Mouse (Mus musculus) MEL (cell line): ENCODE measurements around the gene Alpk1. TPM values are rescaled to one million over a fixed set of nuclear protein-coding genes. Genes with fewer than 3 reads are reported as not detected.

Experiments used
- DNase-seq: peaks from one replicate; pipeline ENCODE4 v3.0.0; 2011; ENCODE audit warnings: low read depth, low spot score
- H3K27ac ChIP-seq: 2 replicates; pipeline ENCODE4 v1.5.1; 2012; ENCODE audit warnings: low read depth, mild to moderate bottlenecking, control low read depth, low read length, moderate library complexity; ENCODE audit not compliant: control insufficient read depth
- H3K27me3 ChIP-seq, 2 experiments: fragments of 150-350 bp in 1 of 2; sonication (generic) in 1 of 2; 2 replicates each; pipeline ENCODE4 v1.6.1; 2012; ENCODE audit warnings: low read length in 2 of 2, mild to moderate bottlenecking in 2 of 2, improper control_type of control experiment in 1 of 2, moderate library complexity in 1 of 2; ENCODE audit not compliant: insufficient read depth in 2 of 2, control insufficient read depth in 1 of 2
- H3K36me3 ChIP-seq, 2 experiments: 2 replicates each; pipeline ENCODE4 v1.6.1; 2012 to 2014; ENCODE audit warnings: low read length in 2 of 2, improper control_type of control experiment in 1 of 2, inconsistent platforms in 1 of 2, mild to moderate bottlenecking in 1 of 2; ENCODE audit not compliant: insufficient read depth in 2 of 2, control insufficient read depth in 1 of 2
- H3K4me1 ChIP-seq, 2 experiments: fragments of 150-350 bp in 1 of 2; sonication (generic) in 1 of 2; 2 replicates each; pipeline ENCODE4 v1.6.1; 2012; ENCODE audit warnings: low read length in 2 of 2, improper control_type of control experiment in 1 of 2, mild to moderate bottlenecking in 1 of 2; ENCODE audit not compliant: insufficient read depth in 2 of 2, control insufficient read depth in 1 of 2
- H3K4me3 ChIP-seq, 2 experiments: fragments of 150-350 bp in 1 of 2; sonication (generic) in 1 of 2; 2 replicates each; pipeline ENCODE4 v1.5.1; 2012; ENCODE audit warnings: low read depth in 2 of 2, low read length in 2 of 2, mild to moderate bottlenecking in 2 of 2, moderate library complexity in 2 of 2, control low read depth in 1 of 2, improper control_type of control experiment in 1 of 2; ENCODE audit not compliant: control insufficient read depth in 1 of 2, insufficient read depth in 1 of 2
- H3K79me2 ChIP-seq: 2 replicates; pipeline ENCODE4 v1.6.1; 2012; ENCODE audit warnings: mild to moderate bottlenecking, low read length, moderate library complexity; ENCODE audit not compliant: control insufficient read depth, poor library complexity, insufficient read depth
- H3K9ac ChIP-seq: 2 replicates; pipeline ENCODE4 v1.6.1; 2012; ENCODE audit warnings: low read depth, mild to moderate bottlenecking, control low read depth, low read length, moderate library complexity; ENCODE audit not compliant: control insufficient read depth, poor library complexity, severe bottlenecking
- H3K9me3 ChIP-seq: fragments of 150-350 bp; sonication (generic); replicated peaks from 2 replicates; pipeline ENCODE4 v1.6.1; 2012; ENCODE audit warnings: mild to moderate bottlenecking, low read length, improper control_type of control experiment, moderate library complexity; ENCODE audit not compliant: insufficient read depth
- BHLHE40 ChIP-seq: IDR thresholded peaks from 2 replicates; pipeline ENCODE4 v1.6.1; 2012; ENCODE audit warnings: low read depth, mild to moderate bottlenecking, inconsistent platforms, low read length, improper control_type of control experiment, borderline replicate concordance
- CHD2 ChIP-seq: IDR thresholded peaks from 2 replicates; pipeline ENCODE4 v1.6.1; 2011; ENCODE audit warnings: low read length, improper control_type of control experiment
- E2F4 ChIP-seq: IDR thresholded peaks from 2 replicates; pipeline ENCODE4 v1.6.1; 2011; ENCODE audit warnings: low read depth, low read length, improper control_type of control experiment, borderline replicate concordance
- GABPA ChIP-seq: IDR thresholded peaks from 2 replicates; pipeline ENCODE4 v1.6.1; 2012; ENCODE audit warnings: low read depth, mild to moderate bottlenecking, inconsistent platforms, low read length, improper control_type of control experiment, moderate library complexity
- KAT2A ChIP-seq: conservative IDR thresholded peaks from 2 replicates; pipeline ENCODE4 v1.6.1; 2012; ENCODE audit warnings: low read depth, low read length, improper control_type of control experiment, inconsistent platforms
- MEF2A ChIP-seq: IDR thresholded peaks from 2 replicates; pipeline ENCODE4 v1.6.1; 2014; ENCODE audit warnings: low read depth, mild to moderate bottlenecking, inconsistent platforms, low read length, improper control_type of control experiment; ENCODE audit not compliant: poor library complexity, insufficient replicate concordance, severe bottlenecking; ENCODE audit errors: extremely low read depth
- MXI1 ChIP-seq: IDR thresholded peaks from 2 replicates; pipeline ENCODE4 v1.6.1; 2011; ENCODE audit warnings: mild to moderate bottlenecking, low read depth, low read length, improper control_type of control experiment
- MYC ChIP-seq: IDR thresholded peaks from 2 replicates; pipeline ENCODE4 v1.6.1; 2011; ENCODE audit warnings: low read depth, mild to moderate bottlenecking, low read length, improper control_type of control experiment, moderate library complexity
- NELFE ChIP-seq: IDR thresholded peaks from 2 replicates; pipeline ENCODE4 v1.6.1; 2011; ENCODE audit warnings: low read depth, low read length, improper control_type of control experiment
- NRF1 ChIP-seq: IDR thresholded peaks from 2 replicates; pipeline ENCODE4 v1.6.1; 2014; ENCODE audit warnings: low read depth, mild to moderate bottlenecking, inconsistent platforms, low read length, improper control_type of control experiment, moderate library complexity; ENCODE audit not compliant: poor library complexity, insufficient read depth, severe bottlenecking
- POLR2A ChIP-seq, 2 experiments: IDR thresholded peaks; 2 replicates each; pipeline ENCODE4 v1.6.1; 2011 to 2012; ENCODE audit warnings: low read length in 2 of 2, mild to moderate bottlenecking in 2 of 2, control low read depth in 1 of 2, improper control_type of control experiment in 1 of 2, low read depth in 1 of 2, moderate library complexity in 1 of 2; ENCODE audit not compliant: control insufficient read depth in 1 of 2, insufficient read depth in 1 of 2, poor library complexity in 1 of 2
- POLR2AphosphoS5 ChIP-seq: IDR thresholded peaks from 2 replicates; pipeline ENCODE4 v1.6.1; 2012; ENCODE audit warnings: low read depth, borderline replicate concordance, mild to moderate bottlenecking, inconsistent platforms, low read length, moderate library complexity, mixed read lengths
- SMC3 ChIP-seq: IDR thresholded peaks from 2 replicates; pipeline ENCODE4 v1.6.1; 2011; ENCODE audit warnings: low read depth, low read length, improper control_type of control experiment
- TAL1 ChIP-seq: IDR thresholded peaks from 2 replicates; pipeline ENCODE4 v1.6.1; 2012; ENCODE audit warnings: mild to moderate bottlenecking, inconsistent platforms, low read length, moderate library complexity, mixed read lengths
- TCF12 ChIP-seq: IDR thresholded peaks from 2 replicates; pipeline ENCODE4 v1.6.1; 2014; ENCODE audit warnings: low read depth, mild to moderate bottlenecking, inconsistent platforms, low read length, improper control_type of control experiment, moderate library complexity
- UBTF ChIP-seq: IDR thresholded peaks from 2 replicates; pipeline ENCODE4 v1.6.1; 2012; ENCODE audit warnings: low read depth, mild to moderate bottlenecking, inconsistent platforms, low read length, improper control_type of control experiment, moderate library complexity, borderline replicate concordance; ENCODE audit not compliant: insufficient read depth
- USF1 ChIP-seq: IDR thresholded peaks from 2 replicates; pipeline ENCODE4 v1.6.1; 2014; ENCODE audit warnings: low read depth, mild to moderate bottlenecking, inconsistent platforms, low read length, improper control_type of control experiment, moderate library complexity
- ZKSCAN1 ChIP-seq: IDR thresholded peaks from 2 replicates; pipeline ENCODE4 v1.6.1; 2012; ENCODE audit warnings: low read depth, mild to moderate bottlenecking, inconsistent platforms, low read length, improper control_type of control experiment, moderate library complexity
- ZMIZ1 ChIP-seq: IDR thresholded peaks from 2 replicates; pipeline ENCODE4 v1.6.1; 2012; ENCODE audit warnings: low read depth, mild to moderate bottlenecking, inconsistent platforms, low read length, improper control_type of control experiment, moderate library complexity
- ZNF384 ChIP-seq: IDR thresholded peaks from 2 replicates; pipeline ENCODE4 v1.6.1; 2012; ENCODE audit warnings: low read depth, mild to moderate bottlenecking, inconsistent platforms, low read length, improper control_type of control experiment
- polyA plus RNA-seq, 2 experiments: library from polyadenylated mRNA; stranded (reverse) in 1 of 2; unstranded in 1 of 2; fragments of >175 nt in 1 of 2; fragments of >200 nt in 1 of 2; gene quantifications; 2 replicates each; pipeline versions ENCODE4 v1.2.1 to v1.2.4; 2012; ENCODE audit warnings: low replicate concordance in 2 of 2, low read depth in 1 of 2; ENCODE audit not compliant: insufficient read length in 2 of 2, insufficient read depth in 1 of 2, missing spikeins in 1 of 2
- total RNA-seq: library from RNA; depleted of rRNA; stranded (reverse); fragments of 300-350 nt; gene quantifications from 2 replicates; pipeline ENCODE4 v1.2.3, GENCODE M21; 2012

The Alpk1 gene
- total and polyA plus RNA-seq, 3 experiments, result 1.8 to 2.4 TPM; not detected in 1

DNA sequence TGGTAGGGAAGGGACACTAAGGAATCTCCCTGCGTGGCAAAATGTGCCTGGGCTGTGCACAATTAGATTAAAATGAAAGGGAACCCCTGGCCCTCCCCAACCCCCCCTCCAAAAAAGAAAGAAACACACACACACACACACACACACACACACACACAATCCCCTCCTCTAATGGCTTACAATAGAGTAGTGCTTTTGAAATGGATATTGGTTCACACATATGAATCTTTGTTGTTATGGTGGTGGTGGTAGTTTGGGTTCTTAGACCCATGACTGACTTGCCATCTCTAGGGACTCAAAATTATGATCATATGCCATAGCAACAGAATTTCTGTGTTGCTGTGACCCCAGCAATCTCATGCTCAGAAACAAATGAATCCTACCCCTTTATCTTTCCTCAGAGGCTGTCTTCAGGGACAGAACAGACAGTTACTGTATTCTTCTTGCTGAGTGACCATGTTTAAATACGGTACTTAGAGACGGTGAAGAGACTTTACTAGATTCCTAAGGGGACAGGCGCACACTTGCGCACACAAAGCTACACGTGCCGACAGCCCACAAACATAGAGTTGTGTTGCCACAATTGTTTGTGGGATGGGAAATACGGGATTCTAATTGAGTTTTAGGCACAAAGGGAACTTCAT lies 73.8 kb downstream of the Alpk1 start:
- H3K4me3 ChIP-seq, result no peak overlapping the region
- H3K4me1 ChIP-seq, result no peaks in the 10 kb centered on the region
- no peak overlapping the region for H3K27ac ChIP-seq
- no peak for DNase-seq
- no peaks in the 10 kb centered on the region for H3K79me2 ChIP-seq
- no peak overlapping the region for H3K9ac ChIP-seq
- no peaks in the 10 kb centered on the region for H3K36me3 ChIP-seq
- H3K9me3 ChIP-seq, result no peaks in the 10 kb centered on the region
- TF ChIP-seq GABPA, result no peak
- no peak for TF ChIP-seq BHLHE40
- TF ChIP-seq USF1, result no peak
- TF ChIP-seq MYC, result no peak
- TF ChIP-seq POLR2A (IDR thresholded peaks at IDR 0.05; ENCODE audit: control insufficient read depth in 1 of 2, insufficient read depth in 1 of 2, low read depth in 1 of 2, low read length in 2 of 2, poor library complexity in 1 of 2), result no peak
- TF ChIP-seq MEF2A, result no peak
- TF ChIP-seq TCF12, result no peak
- no peak for TF ChIP-seq UBTF
- TF ChIP-seq E2F4, result no peak
- TF ChIP-seq NRF1, result no peak
- TF ChIP-seq CHD2, result no peak
- TF ChIP-seq ZNF384, result no peak
- TF ChIP-seq NELFE, result no peak
- TF ChIP-seq TAL1, result no peak
- TF ChIP-seq ZKSCAN1, result no peak
- TF ChIP-seq SMC3, result no peak
- no peak for TF ChIP-seq MXI1
- no peak for TF ChIP-seq POLR2AphosphoS5
- TF ChIP-seq KAT2A, result no peak
- TF ChIP-seq ZMIZ1, result no peak
- H3K27me3 ChIP-seq, result no peaks in the 10 kb centered on the region
